Mouse (Mus musculus): ENCODE measurements around the gene 4933406M09Rik. TPM values are rescaled to one million over a fixed set of nuclear protein-coding genes. Genes with fewer than 3 reads are reported as not detected.

Gene 4933406M09Rik
- polyA plus RNA-seq, 1 experiment from 2014 or later: not detected

GRCm38 (mm10) chr1:134353326-134353725 is 32.4 kb upstream of the 4933406M09Rik start:
- WGBS: 97% methylated on average over 2 of the region's 2 CpGs
- Histone ChIP-seq H3K9ac (no peak overlapping the region), H3K27me3 (replicated peaks) (no peaks in the 10 kb centered on the region), H3K9me3 (no peaks in the 10 kb centered on the region), H3K4me3 (replicated peaks) (no peak overlapping the region), H3K4me1 (peaks cover 3% of the 10 kb centered on the region; the same call in 1 of the 2 replicates), H3K36me3 (peaks cover 32% of the 10 kb centered on the region), H3K4me2 (no peak overlapping the region), H3K27ac (no peak overlapping the region)
- ATAC-seq (ENCODE audit: insufficient read depth, low FRiP score, low read depth): no peak

- no peaks in the 10 kb centered on the region for H3K27me3 ChIP-seq (replicated peaks)
- 59% methylated on average over 4 of the region's 4 CpGs for WGBS
- no peak overlapping the region for H3K9ac ChIP-seq
- no peaks in the 10 kb centered on the region for H3K9me3 ChIP-seq
- H3K4me1 ChIP-seq: peaks cover 5% of the 10 kb centered on the region
- H3K27ac ChIP-seq: no peak overlapping the region
- H3K36me3 ChIP-seq: peaks cover 16% of the 10 kb centered on the region; the same call in 1 of the 2 replicates
- no peak for ATAC-seq (ENCODE audit: insufficient read depth, low FRiP score, low read depth)
- H3K4me2 ChIP-seq: no peak overlapping the region
- no peak overlapping the region for H3K4me3 ChIP-seq (replicated peaks)
These were observed 28.3 kb upstream of the 4933406M09Rik start for GRCm38 (mm10) chr1:134357461-134357860.

- 66% methylated on average over 7 of the region's 7 CpGs for WGBS
- H3K27ac ChIP-seq: no peak overlapping the region
These were observed 25.1 kb upstream of the 4933406M09Rik start for GRCm38 (mm10) chr1:134360656-134361055.

GRCm38 (mm10) chr1:134361195-134361856 is 24.4 kb upstream of the 4933406M09Rik start:
- Histone ChIP-seq H3K4me1 (peaks cover 5% of the 10 kb centered on the region), H3K4me2 (peak overlapping the region; percentile 70), H3K27ac (peak overlapping the region; percentile 78), H3K36me3 (0 out of 2 replicates have a peak, but pooled peaks cover 7% of the 10 kb centered on the region), H3K9ac (peak overlapping the region; percentile 60), H3K9me3 (no peaks in the 10 kb centered on the region), H3K4me3 (replicated peaks) (peak overlapping the region; percentile 72), H3K27me3 (replicated peaks) (no peaks in the 10 kb centered on the region)
- ATAC-seq (ENCODE audit: insufficient read depth, low FRiP score, low read depth): peak; percentile 88
- WGBS: under 1% methylated on average over 40 of the region's 44 CpGs

More at GRCm38 (mm10) chr1:134360656-134361055, 25.1 kb upstream of the 4933406M09Rik start:
- no peaks in the 10 kb centered on the region for H3K27me3 ChIP-seq (replicated peaks)
- no peaks in the 10 kb centered on the region for H3K9me3 ChIP-seq
- peak overlapping the region; percentile 70 for H3K4me2 ChIP-seq
- H3K36me3 ChIP-seq: peaks cover 7% of the 10 kb centered on the region; the same call in 1 of the 2 replicates
- H3K9ac ChIP-seq: peak overlapping the region; percentile 60; the same call in 1 of the 2 replicates
- ATAC-seq (ENCODE audit: insufficient read depth, low FRiP score, low read depth): no peak
- peaks cover 5% of the 10 kb centered on the region for H3K4me1 ChIP-seq
- peak overlapping the region; percentile 72 for H3K4me3 ChIP-seq (replicated peaks)

GRCm38 (mm10) chr1:134361857-134362212 is 23.9 kb upstream of the 4933406M09Rik start, which contains the start of gene Tmem183a:
Gene Tmem183a (minus strand): TSS chr1:134361979.
- peaks cover 5% of the 10 kb centered on the region for H3K4me1 ChIP-seq
- ATAC-seq (ENCODE audit: insufficient read depth, low FRiP score, low read depth): peak; percentile 95
- H3K4me2 ChIP-seq: peak within 1 kb of the TSS; percentile 70
- 0 out of 2 replicates have a peak, but pooled peaks cover 7% of the 10 kb centered on the region for H3K36me3 ChIP-seq
- no peaks in the 10 kb centered on the region for H3K27me3 ChIP-seq (replicated peaks)
- peak within 1 kb of the TSS; percentile 72 for H3K4me3 ChIP-seq (replicated peaks)
- no peaks in the 10 kb centered on the region for H3K9me3 ChIP-seq
- H3K9ac ChIP-seq: peak within 1 kb of the TSS; percentile 60
- under 1% methylated on average over 38 of the region's 38 CpGs for WGBS
- peak within 1 kb of the TSS; percentile 78 for H3K27ac ChIP-seq

- Histone ChIP-seq H3K4me1 (peaks cover 3% of the 10 kb centered on the region), H3K27ac (no peak overlapping the region), H3K27me3 (replicated peaks) (no peaks in the 10 kb centered on the region), H3K4me2 (no peak overlapping the region), H3K4me3 (replicated peaks) (no peak overlapping the region), H3K9me3 (no peaks in the 10 kb centered on the region), H3K9ac (no peak overlapping the region), H3K36me3 (0 out of 2 replicates have a peak, but pooled peaks cover 4% of the 10 kb centered on the region)
- ATAC-seq (ENCODE audit: insufficient read depth, low FRiP score, low read depth): no peak
- WGBS: 77% methylated on average over 4 of the region's 4 CpGs
These were observed 22.5 kb upstream of the 4933406M09Rik start for GRCm38 (mm10) chr1:134363194-134363593.

- Histone ChIP-seq H3K36me3 (no peaks in the 10 kb centered on the region), H3K4me1 (peaks cover 3% of the 10 kb centered on the region), H3K4me2 (no peak overlapping the region), H3K27ac (no peak overlapping the region), H3K9ac (no peak overlapping the region), H3K27me3 (replicated peaks) (no peaks in the 10 kb centered on the region), H3K4me3 (replicated peaks) (no peak overlapping the region), H3K9me3 (no peaks in the 10 kb centered on the region)
- no peak for ATAC-seq (ENCODE audit: insufficient read depth, low FRiP score, low read depth)
- WGBS: 59% methylated on average over 5 of the region's 5 CpGs
These were observed 20.2 kb upstream of the 4933406M09Rik start for GRCm38 (mm10) chr1:134365491-134365890.

GRCm38 (mm10) chr1:134368777-134369337 is 16.9 kb upstream of the 4933406M09Rik start:
- Histone ChIP-seq H3K4me2 (no peak overlapping the region), H3K36me3 (no peaks in the 10 kb centered on the region), H3K27ac (no peak overlapping the region), H3K27me3 (replicated peaks) (no peaks in the 10 kb centered on the region), H3K9me3 (no peaks in the 10 kb centered on the region), H3K4me1 (no peaks in the 10 kb centered on the region), H3K4me3 (replicated peaks) (no peak overlapping the region), H3K9ac (no peak overlapping the region)
- 52% methylated on average over 9 of the region's 9 CpGs for WGBS
- no peak for ATAC-seq (ENCODE audit: insufficient read depth, low FRiP score, low read depth)

GRCm38 (mm10) chr1:134374124-134374523 is 11.6 kb upstream of the 4933406M09Rik start:
- 65% methylated on average over 2 of the region's 2 CpGs for WGBS
- ATAC-seq (ENCODE audit: insufficient read depth, low FRiP score, low read depth): no peak
- Histone ChIP-seq H3K36me3 (no peaks in the 10 kb centered on the region), H3K4me2 (no peak overlapping the region), H3K9me3 (no peaks in the 10 kb centered on the region), H3K4me3 (replicated peaks) (no peak overlapping the region), H3K9ac (no peak overlapping the region), H3K4me1 (no peaks in the 10 kb centered on the region), H3K27ac (no peak overlapping the region), H3K27me3 (replicated peaks) (no peaks in the 10 kb centered on the region)

- no peaks in the 10 kb centered on the region for H3K27me3 ChIP-seq (replicated peaks)
- H3K4me1 ChIP-seq: peaks cover 5% of the 10 kb centered on the region; the same call in 1 of the 2 replicates
- H3K4me2 ChIP-seq: no peak overlapping the region
- no peaks in the 10 kb centered on the region for H3K9me3 ChIP-seq
- WGBS: 52% methylated on average over 2 of the region's 2 CpGs
- no peak for ATAC-seq (ENCODE audit: insufficient read depth, low FRiP score, low read depth)
- H3K4me3 ChIP-seq (replicated peaks): no peak overlapping the region
- H3K27ac ChIP-seq: no peak overlapping the region
- H3K9ac ChIP-seq: no peak overlapping the region
- H3K36me3 ChIP-seq: no peaks in the 10 kb centered on the region
These were observed 4.7 kb upstream of the 4933406M09Rik start for GRCm38 (mm10) chr1:134381051-134381450.

- H3K9me3 ChIP-seq: no peaks in the 10 kb centered on the region
- WGBS: 4% methylated on average over 19 of the region's 19 CpGs
- peak overlapping the region; percentile 30 for H3K4me3 ChIP-seq (replicated peaks)
- no peak for ATAC-seq (ENCODE audit: insufficient read depth, low FRiP score, low read depth)
- no peaks in the 10 kb centered on the region for H3K36me3 ChIP-seq
- H3K4me1 ChIP-seq: peaks cover 5% of the 10 kb centered on the region; the same call in 1 of the 2 replicates
- peak overlapping the region; percentile 51 for H3K4me2 ChIP-seq
- no peak overlapping the region for H3K9ac ChIP-seq
- H3K27me3 ChIP-seq (replicated peaks): no peaks in the 10 kb centered on the region
- H3K27ac ChIP-seq: no peak overlapping the region
These were observed 3.7 kb upstream of the 4933406M09Rik start for GRCm38 (mm10) chr1:134381795-134382625.

Measured in stomach, embryonic 15.5 days (tissue).